Mouse (Mus musculus) ES-Bruce4 (cell line): Measurements from ENCODE around the gene Rufy1. TPM values are rescaled to one million over a fixed set of nuclear protein-coding genes. Genes with fewer than 3 reads are reported as not detected.

Experiments
- H3K27ac ChIP-seq: 2 replicates; pipeline ENCODE4 v1.5.1; 2012; ENCODE audit warnings: low read length, inconsistent platforms; ENCODE audit not compliant: insufficient read depth
- H3K27me3 ChIP-seq: 2 replicates; pipeline ENCODE4 v1.6.1; 2012; ENCODE audit warnings: mild to moderate bottlenecking, low read length, inconsistent platforms; ENCODE audit not compliant: control insufficient read depth, poor library complexity, insufficient read depth, severe bottlenecking
- H3K36me3 ChIP-seq: 2 replicates; pipeline ENCODE4 v1.6.1; 2012; ENCODE audit warnings: inconsistent platforms, mild to moderate bottlenecking, low read length, moderate library complexity; ENCODE audit not compliant: control insufficient read depth, poor library complexity, insufficient read depth, severe bottlenecking
- H3K4me1 ChIP-seq: one replicate; pipeline ENCODE4 v1.8.1; 2011; ENCODE audit warnings: low read length; ENCODE audit not compliant: control insufficient read depth, insufficient read depth
- H3K4me3 ChIP-seq: 2 replicates; pipeline ENCODE4 v1.5.1; 2011; ENCODE audit warnings: low read depth, mild to moderate bottlenecking, low read length
- H3K9ac ChIP-seq: 2 replicates; pipeline ENCODE4 v1.6.1; 2012; ENCODE audit warnings: low read depth, mild to moderate bottlenecking, inconsistent platforms; ENCODE audit not compliant: poor library complexity, severe bottlenecking
- H3K9me3 ChIP-seq: replicated peaks from 2 replicates; pipeline ENCODE4 v1.6.1; 2012; ENCODE audit warnings: mild to moderate bottlenecking, low read length, inconsistent platforms; ENCODE audit not compliant: control insufficient read depth, poor library complexity, insufficient read depth, severe bottlenecking
- CTCF ChIP-seq: IDR thresholded peaks from one replicate; pipeline ENCODE4 v1.8.1; 2011; ENCODE audit warnings: low read depth, low read length
- EP300 ChIP-seq: IDR thresholded peaks from 2 replicates; pipeline ENCODE4 v1.6.1; 2011; ENCODE audit warnings: low read depth, low read length; ENCODE audit not compliant: insufficient read depth
- POLR2A ChIP-seq: IDR thresholded peaks from one replicate; pipeline ENCODE4 v1.8.1; 2011; ENCODE audit warnings: low read length; ENCODE audit not compliant: insufficient read depth
- polyA plus RNA-seq: library from polyadenylated mRNA; stranded (reverse); fragments of >200 nt; gene quantifications from 2 replicates; pipeline ENCODE4 v1.2.4, GENCODE M21; 2011; ENCODE audit warnings: low read depth; ENCODE audit not compliant: missing spikeins, insufficient read depth, insufficient read length

The Rufy1 gene
- polyA plus RNA-seq, 1 experiment, result 13.0 TPM

GRCm38 (mm10) chr11:50472161-50472939 lies 41.4 kb upstream of the Rufy1 start:
- no peak for TF ChIP-seq POLR2A
- TF ChIP-seq CTCF, result no peak
- TF ChIP-seq EP300, result no peak
- no peaks in the 10 kb centered on the region for H3K4me1 ChIP-seq
- no peaks in the 10 kb centered on the region for H3K27me3 ChIP-seq
- peaks cover 4% of the 10 kb centered on the region; the same call in 1 of the 2 replicates for H3K9me3 ChIP-seq
- no peak overlapping the region for H3K27ac ChIP-seq
- no peak overlapping the region for H3K9ac ChIP-seq
- no peaks in the 10 kb centered on the region for H3K36me3 ChIP-seq
- H3K4me3 ChIP-seq, result no peak overlapping the region

- Histone ChIP-seq H3K9ac (no peak overlapping the region), H3K36me3 (no peaks in the 10 kb centered on the region), H3K4me1 (peaks cover 3% of the 10 kb centered on the region), H3K9me3 (no peaks in the 10 kb centered on the region), H3K27ac (no peak overlapping the region), H3K4me3 (no peak overlapping the region), H3K27me3 (no peaks in the 10 kb centered on the region)
- no peak for TF ChIP-seq POLR2A
- no peak for TF ChIP-seq CTCF
- no peak for TF ChIP-seq EP300
Measured at GRCm38 (mm10) chr11:50461481-50461880, 30.6 kb upstream of the Rufy1 start.

- H3K27ac ChIP-seq, result no peak overlapping the region
- TF ChIP-seq EP300, result no peak
- TF ChIP-seq CTCF, result no peak
- no peak for TF ChIP-seq POLR2A
- no peaks in the 10 kb centered on the region for H3K9me3 ChIP-seq
- no peak overlapping the region for H3K9ac ChIP-seq
- no peak overlapping the region for H3K4me3 ChIP-seq
- no peaks in the 10 kb centered on the region for H3K27me3 ChIP-seq
- peaks cover 3% of the 10 kb centered on the region for H3K4me1 ChIP-seq
- H3K36me3 ChIP-seq, result no peaks in the 10 kb centered on the region
Measured at GRCm38 (mm10) chr11:50459250-50459649, 28.3 kb upstream of the Rufy1 start.

- H3K4me1 ChIP-seq, result peaks cover 3% of the 10 kb centered on the region
- no peaks in the 10 kb centered on the region for H3K36me3 ChIP-seq
- TF ChIP-seq EP300, result 0 out of 2 replicates have a peak, but pooled peaks have one; percentile 9
- TF ChIP-seq POLR2A, result no peak
- TF ChIP-seq CTCF, result no peak
- no peak overlapping the region for H3K9ac ChIP-seq
- no peaks in the 10 kb centered on the region for H3K27me3 ChIP-seq
- no peaks in the 10 kb centered on the region for H3K9me3 ChIP-seq
- H3K27ac ChIP-seq, result no peak overlapping the region
- 0 out of 2 replicates have a peak overlapping the region, but pooled peaks have one; percentile 3 for H3K4me3 ChIP-seq
Measured at GRCm38 (mm10) chr11:50457111-50457911, 26.4 kb upstream of the Rufy1 start.

GRCm38 (mm10) chr11:50456455-50456854 lies 25.5 kb upstream of the Rufy1 start:
- no peaks in the 10 kb centered on the region for H3K9me3 ChIP-seq
- H3K36me3 ChIP-seq, result no peaks in the 10 kb centered on the region
- no peak overlapping the region for H3K4me3 ChIP-seq
- TF ChIP-seq POLR2A (no peak), EP300 (no peak), CTCF (no peak)
- H3K27me3 ChIP-seq, result no peaks in the 10 kb centered on the region
- H3K27ac ChIP-seq, result no peak overlapping the region
- no peak overlapping the region for H3K9ac ChIP-seq
- peaks cover 3% of the 10 kb centered on the region for H3K4me1 ChIP-seq
